Comparison of ENCODE assay signal across 8 mouse cellular contexts in genomic region chr6:49214086-49214927, GRCm38 (mm10). TPM values are rescaled to one million over a fixed set of nuclear protein-coding genes. Genes with fewer than 3 reads are reported as not detected.
A peak's percentile ranks its signal among the peaks of the same experiment; 100 is the strongest.
DNase-seq lines count a peak whose midpoint lies in the region; ATAC-seq and TF ChIP-seq lines count a peak whose summit lies in the region.

No protein-coding gene starts in this region.

- DNase-seq in left cerebral cortex, postnatal 4 days = peak; percentile 73
- no peak for DNase-seq in left cerebral cortex, adult 11 months (ENCODE audit: low spot score)
- DNase-seq in adrenal gland, postnatal 36 days = peak; percentile 17 to 21
- DNase-seq in gastrocnemius, postnatal 14 days = peak; percentile 29
- DNase-seq in kidney, postnatal 0 days (ENCODE audit: low spot score) = peak; percentile 85
- peak; percentile 97 for DNase-seq in midbrain, embryonic 11.5 days (ENCODE audit: low spot score, missing footprints)
- no peak for DNase-seq in frontal cortex, postnatal 25 days (ENCODE audit: low spot score in 2 of 2)

- peak overlapping the region; percentile 96 for H3K4me2 ChIP-seq in kidney, postnatal 0 days (ENCODE audit: low read length)
- peak overlapping the region; percentile 96 for H3K4me2 ChIP-seq in midbrain, embryonic 11.5 days

- peak overlapping the region; percentile 81 for H3K9ac ChIP-seq in kidney, postnatal 0 days (ENCODE audit: low read depth, low read length)
- peak overlapping the region; percentile 98 for H3K9ac ChIP-seq in midbrain, embryonic 11.5 days (ENCODE audit: low read length)

- no peaks in the 10 kb centered on the region for H3K9me3 ChIP-seq in kidney, postnatal 0 days (replicated peaks; ENCODE audit: low read length)
- no peaks in the 10 kb centered on the region for H3K9me3 ChIP-seq in midbrain, embryonic 11.5 days (ENCODE audit: control insufficient read depth, low read length)

- H3K27ac ChIP-seq in kidney, postnatal 0 days = peak overlapping the region; percentile 87
- H3K27ac ChIP-seq in midbrain, embryonic 11.5 days (ENCODE audit: low read depth, low read length) = peak overlapping the region; percentile 99
- H3K27ac ChIP-seq in testis, adult 2 months (ENCODE audit: control insufficient read depth, insufficient read depth, low read depth, low read length) = peak overlapping the region; percentile 84

- no peak for ATAC-seq in kidney, postnatal 0 days (replicated peaks; ENCODE audit: low FRiP score, low read depth)
- peak; percentile 6 for ATAC-seq in midbrain, embryonic 11.5 days (ENCODE audit: low FRiP score)

- WGBS in kidney, postnatal 0 days = under 1% methylated on average over 68 of the region's 76 CpGs
- WGBS in midbrain, embryonic 11.5 days = under 1% methylated on average over 76 of the region's 76 CpGs

- H3K36me3 ChIP-seq in kidney, postnatal 0 days (ENCODE audit: insufficient read depth, low read length) = no peaks in the 10 kb centered on the region
- H3K36me3 ChIP-seq in midbrain, embryonic 11.5 days (ENCODE audit: control insufficient read depth, insufficient read depth, low read length) = no peaks in the 10 kb centered on the region
- H3K36me3 ChIP-seq in testis, adult 2 months (ENCODE audit: control insufficient read depth, insufficient read depth, low read length) = no peaks in the 10 kb centered on the region

- no peaks in the 10 kb centered on the region for H3K27me3 ChIP-seq in kidney, postnatal 0 days (ENCODE audit: insufficient read depth, low read length)
- H3K27me3 ChIP-seq in midbrain, embryonic 11.5 days (ENCODE audit: control insufficient read depth, insufficient read depth, low read length) = no peaks in the 10 kb centered on the region
- no peaks in the 10 kb centered on the region for H3K27me3 ChIP-seq in testis, adult 2 months (ENCODE audit: control insufficient read depth, insufficient read depth, low read length)

- TF ChIP-seq POLR2A in testis, adult 2 months (IDR thresholded peaks at IDR 0.05; ENCODE audit: control insufficient read depth, low read depth, low read length) = no peak; the same call in 1 of the 2 replicates

- peaks cover 18% of the 10 kb centered on the region for H3K4me1 ChIP-seq in kidney, postnatal 0 days (replicated peaks; ENCODE audit: insufficient read depth, low read length)
- H3K4me1 ChIP-seq in midbrain, embryonic 11.5 days (ENCODE audit: control insufficient read depth, insufficient read depth, low read length) = peaks cover 27% of the 10 kb centered on the region
- peaks cover 12% of the 10 kb centered on the region for H3K4me1 ChIP-seq in testis, adult 2 months (ENCODE audit: control insufficient read depth, insufficient read depth, low read length)

- no peak for TF ChIP-seq CTCF in kidney, postnatal 0 days (IDR thresholded peaks at IDR 0.05; ENCODE audit: low read depth)
- no peak for TF ChIP-seq CTCF in testis, adult 2 months (IDR thresholded peaks at IDR 0.05; ENCODE audit: control insufficient read depth, insufficient read depth, insufficient replicate concordance, low read depth, low read length)

- intact Hi-C loops in left cerebral cortex, postnatal 4 days (cut with DNase I) = loop anchor here (5.0 kb wide), 1 partner anchor 157 kb away; no protein-coding TSS in a partner anchor
- intact Hi-C loops in gastrocnemius, postnatal 14 days (cut with DNase I; ENCODE audit: low total_unique reads) = loop anchor here (10.0 kb wide), 1 partner anchor 1970 kb away; no protein-coding TSS in a partner anchor

- H3K4me3 ChIP-seq in kidney, postnatal 0 days (replicated peaks; ENCODE audit: low read depth, low read length) = peak overlapping the region; percentile 74
- H3K4me3 ChIP-seq in midbrain, embryonic 11.5 days (ENCODE audit: low read depth, low read length) = peak overlapping the region; percentile 100
- H3K4me3 ChIP-seq in testis, adult 2 months (ENCODE audit: control insufficient read depth, low read depth, low read length) = peak overlapping the region; percentile 86

RNA-seq across cellular contexts. Expression of gene Igf2bp3, which starts 0.5 kb away (rescaled TPM):
- total RNA-seq in left cerebral cortex, postnatal 4 days (2021) = 1 to 10 TPM; 5.0 to 6.5 TPM
- total RNA-seq in adrenal gland, postnatal 36 days (2021) = under 1 TPM; 0.56 to 0.69 TPM
- total RNA-seq in gastrocnemius, postnatal 14 days (2021) = 1 to 10 TPM in 1 of 2 experiments, under 1 TPM in 1; 0.86 to 1.1 TPM
- 20.5 and 20.6 TPM in 2 replicates for polyA plus RNA-seq in kidney, postnatal 0 days (2015; fragmentation: Nextera tagmentation; extraction: Ambion mirVana)
- polyA plus RNA-seq in midbrain, embryonic 11.5 days (2014; fragmentation: Nextera tagmentation; extraction: Ambion mirVana) = 145 and 155 TPM in 2 replicates
- polyA plus RNA-seq in testis, adult 2 months (2012; rRNA removed) = 68.9 and 76.0 TPM in 2 replicates

RNA-seq across cellular contexts. Expression of gene Tra2a, which starts 49.5 kb away (rescaled TPM):
- 10 to 100 TPM; 91.9 to 94.1 TPM for total RNA-seq in left cerebral cortex, postnatal 4 days (2021)
- total RNA-seq in adrenal gland, postnatal 36 days (2021) = 100 to 1,000 TPM in 1 of 2 experiments, 10 to 100 TPM in 1; 53.4 to 103 TPM
- 10 to 100 TPM; 15.8 to 18.1 TPM for total RNA-seq in gastrocnemius, postnatal 14 days (2021)
- 60.9 and 69.0 TPM in 2 replicates for polyA plus RNA-seq in kidney, postnatal 0 days (2015; fragmentation: Nextera tagmentation; extraction: Ambion mirVana)
- 57.6 and 61.2 TPM in 2 replicates for polyA plus RNA-seq in midbrain, embryonic 11.5 days (2014; fragmentation: Nextera tagmentation; extraction: Ambion mirVana)
- polyA plus RNA-seq in testis, adult 2 months (2012; rRNA removed) = 36.2 and 45.4 TPM in 2 replicates

Comparison
In these comparisons a context has a peak if more than half of its experiments do, and no peak if none do; other contexts are left out.
1. DNase-seq: peak in left cerebral cortex, postnatal 4 days (single experiment), adrenal gland, postnatal 36 days (2 of 2), gastrocnemius, postnatal 14 days (single experiment), kidney, postnatal 0 days (single experiment) and midbrain, embryonic 11.5 days (single experiment); none in left cerebral cortex, adult 11 months (single experiment) and frontal cortex, postnatal 25 days (0 of 2).
2. Peak in every context shown above with its lines, with median percentiles within 50 percentile points of each other: H3K27ac ChIP-seq and H3K4me3 ChIP-seq.